Mouse (Mus musculus): Measurements from ENCODE around the gene Trpm8. TPM values are rescaled to one million over a fixed set of nuclear protein-coding genes. Genes with fewer than 3 reads are reported as not detected.

The Trpm8 gene
- total RNA-seq, 2 experiments from 2014 or later: 0.12 TPM; not detected in 1

DNA sequence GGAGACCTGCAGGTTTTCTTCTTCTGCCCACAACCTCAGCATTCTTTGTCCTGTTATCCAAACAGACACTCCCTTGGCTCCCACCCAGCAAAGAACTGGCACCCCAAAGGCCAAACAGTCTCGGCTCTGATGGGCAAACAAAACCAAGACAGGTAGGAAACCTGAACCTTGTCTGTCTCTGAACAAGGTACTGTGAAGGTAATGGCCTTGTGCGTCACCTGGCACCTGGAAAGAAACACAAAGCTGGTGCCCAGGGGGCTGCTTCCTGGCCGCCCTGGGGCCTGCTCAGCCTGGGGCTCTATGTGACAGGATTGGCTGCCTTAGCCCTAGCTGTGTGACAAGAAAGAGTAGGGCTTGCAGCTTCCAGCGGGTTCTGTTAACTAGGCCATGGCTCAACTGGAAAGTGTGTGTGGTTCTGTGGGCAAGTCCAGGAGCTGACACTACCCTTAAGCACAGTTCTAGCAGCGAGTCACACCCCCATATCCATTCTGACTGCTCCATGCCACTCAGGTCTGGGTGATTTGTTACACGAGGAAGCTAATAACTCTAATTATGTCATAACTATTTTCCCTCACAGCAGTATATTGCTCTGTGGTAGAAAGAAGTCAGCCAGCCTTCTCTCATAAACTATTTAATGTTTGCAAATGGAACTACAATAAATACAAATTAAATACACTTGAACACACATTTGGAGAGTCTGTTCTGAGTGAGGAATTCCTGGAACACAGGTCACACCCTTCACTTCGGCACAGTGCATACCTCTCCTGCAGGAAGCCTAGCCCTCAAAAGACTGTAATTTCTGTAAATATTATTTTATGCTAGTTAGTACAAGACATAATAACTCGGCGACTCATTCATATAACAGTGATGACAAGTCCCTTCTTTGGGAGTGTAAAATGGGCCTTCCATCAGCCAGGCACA is 160.0 kb downstream of the Trpm8 start:
- no peak for TF ChIP-seq CTCF (conservative IDR thresholded peaks at IDR 0.05)
- Histone ChIP-seq H3K4me3 (no peak overlapping the region), H3K27ac (no peak overlapping the region)
- no peak for DNase-seq (ENCODE audit: low spot score in 2 of 2)

Other genes with a start within 250 kb of the Trpm8 start
- gene Ugt1a10, start 222.3 kb upstream of the Trpm8 start, total RNA-seq (2021): not detected
- gene Ugt1a9, start 206.9 kb upstream of the Trpm8 start, total RNA-seq (2021): not detected
- gene Ugt1a8, start 189.8 kb upstream of the Trpm8 start, total RNA-seq (2021): not detected
- under 1 TPM; 0.44 to 0.59 TPM for gene Ugt1a7c, start 182.6 kb upstream of the Trpm8 start, total RNA-seq (2021)
- under 1 TPM in 1 of 2 experiments, not detected in 1; 0.54 TPM for gene Ugt1a6b, start 174.4 kb upstream of the Trpm8 start, total RNA-seq (2021)
- gene Ugt1a6a, start 142.9 kb upstream of the Trpm8 start, total RNA-seq (2021): 1 to 10 TPM in 1 of 2 experiments, under 1 TPM in 1; 0.59 to 1.3 TPM
- under 1 TPM in 1 of 2 experiments, not detected in 1; 0.44 TPM for gene Ugt1a5, start 111.6 kb upstream of the Trpm8 start, total RNA-seq (2021)
- gene Ugt1a2, start 77.1 kb upstream of the Trpm8 start, total RNA-seq (2021): not detected
- gene Dnajb3, start 71.9 kb upstream of the Trpm8 start, total RNA-seq (2021): 1 to 10 TPM; 2.9 to 3.8 TPM
- gene Ugt1a1, start 65.7 kb upstream of the Trpm8 start, total RNA-seq (2021): not detected
- under 1 TPM in 1 of 2 experiments, not detected in 1; 0.38 TPM for gene Mroh2a, start 50.7 kb upstream of the Trpm8 start, total RNA-seq (2021)
- gene Hjurp, start within 50 bp of the Trpm8 start, total RNA-seq (2021): 10 to 100 TPM; 31.9 to 35.3 TPM
- not detected for gene Spp2, start 129.3 kb downstream of the Trpm8 start, total RNA-seq (2021)
- not detected for gene Glrp1, start 232.4 kb downstream of the Trpm8 start, total RNA-seq (2021)

Data from layer of hippocampus, adult 2 months (tissue).